Mouse (Mus musculus) heart, postnatal 36 days (tissue): Measurements from ENCODE around the gene Trim29. TPM values are rescaled to one million over a fixed set of nuclear protein-coding genes. Genes with fewer than 3 reads are reported as not detected.

Source experiments
- DNase-seq, 2 experiments: peaks; one replicate each; pipeline ENCODE4 v3.0.0; 2021 to 2022
- intact Hi-C: fragments of 180-260 bp; cut with DNase I; formaldehyde crosslinking; loops from one replicate; pipeline ENCODE4 v1.15.1; 2025
- total RNA-seq, 2 experiments: library from RNA; stranded (reverse); gene quantifications; 2 replicates each; pipeline ENCODE4 v1.2.3; 2021

The Trim29 gene
- under 1 TPM in 1 of 2 experiments, not detected in 1; 0.11 TPM for total RNA-seq

DNA sequence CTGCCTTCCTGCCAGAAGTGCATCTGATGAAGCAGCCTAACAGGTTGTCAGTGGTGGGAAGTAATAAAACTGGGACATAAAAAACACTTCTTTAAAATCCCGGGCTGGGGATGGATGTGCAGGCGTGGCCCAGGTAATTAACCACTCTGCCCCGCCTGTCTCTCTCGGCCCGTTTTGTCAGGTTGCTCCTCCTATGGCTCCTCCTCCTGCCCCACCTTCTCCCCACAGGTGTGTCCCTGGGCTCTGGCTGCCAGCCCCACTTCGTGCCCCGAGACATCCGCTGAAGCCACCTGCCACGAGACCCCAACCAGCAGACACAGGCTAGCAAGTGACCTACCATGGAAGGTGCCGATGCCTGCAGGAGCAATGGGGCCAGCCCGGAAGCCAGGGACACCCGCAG, at the start of gene Trim29:
TSS of gene Trim29 (plus strand) at position 311 of the 400 bp plus-strand sequence.
- DNase-seq, result no peak
- intact Hi-C loops, result no loop called here

- intact Hi-C loops, result no loop called here
- DNase-seq, result no peak
Observed at GRCm38 (mm10) chr9:43261124-43261907, 49.3 kb upstream of the Trim29 start.

DNA sequence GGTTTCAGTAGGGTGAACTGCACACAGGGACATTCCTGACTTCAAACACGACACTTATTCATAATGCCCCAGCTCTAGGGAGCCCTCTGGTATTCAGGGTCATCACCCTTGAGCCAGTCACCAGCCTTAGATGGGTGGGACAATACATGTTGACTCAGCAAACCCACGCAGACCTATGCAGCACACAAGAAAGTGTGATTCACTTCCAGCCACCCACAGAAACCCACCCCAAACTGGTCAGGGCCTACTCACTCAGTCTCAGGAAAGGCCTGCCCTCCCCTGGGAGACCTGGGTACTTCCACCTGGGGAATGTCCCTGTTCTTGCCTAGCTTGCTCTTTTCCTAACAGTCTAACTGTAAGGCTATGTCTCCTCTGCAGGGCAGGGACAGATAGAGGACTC, 48.7 kb upstream of the Trim29 start:
- DNase-seq, result no peak
- intact Hi-C loops, result no loop called here

DNA sequence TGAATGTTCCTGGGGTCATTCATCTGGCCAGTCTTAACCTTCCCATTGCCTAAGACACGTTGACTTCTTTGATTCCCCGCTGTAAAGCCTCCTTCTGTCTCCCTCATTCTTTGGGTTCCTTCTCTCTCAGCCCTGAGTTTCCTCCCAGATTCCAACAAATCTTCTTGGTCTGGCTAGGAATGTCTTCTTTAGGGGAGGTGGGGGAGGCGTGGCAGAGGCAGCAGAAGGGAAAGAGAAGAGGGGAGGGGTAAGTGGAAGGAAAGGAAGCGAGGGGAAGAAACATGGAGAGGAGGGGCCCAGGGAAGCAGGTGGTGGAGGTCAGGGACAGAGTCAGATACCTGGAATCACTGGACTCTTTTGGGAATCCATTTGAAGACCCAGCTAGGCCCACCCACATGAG, 48.3 kb upstream of the Trim29 start:
- DNase-seq, result no peak
- intact Hi-C loops, result no loop called here

DNA sequence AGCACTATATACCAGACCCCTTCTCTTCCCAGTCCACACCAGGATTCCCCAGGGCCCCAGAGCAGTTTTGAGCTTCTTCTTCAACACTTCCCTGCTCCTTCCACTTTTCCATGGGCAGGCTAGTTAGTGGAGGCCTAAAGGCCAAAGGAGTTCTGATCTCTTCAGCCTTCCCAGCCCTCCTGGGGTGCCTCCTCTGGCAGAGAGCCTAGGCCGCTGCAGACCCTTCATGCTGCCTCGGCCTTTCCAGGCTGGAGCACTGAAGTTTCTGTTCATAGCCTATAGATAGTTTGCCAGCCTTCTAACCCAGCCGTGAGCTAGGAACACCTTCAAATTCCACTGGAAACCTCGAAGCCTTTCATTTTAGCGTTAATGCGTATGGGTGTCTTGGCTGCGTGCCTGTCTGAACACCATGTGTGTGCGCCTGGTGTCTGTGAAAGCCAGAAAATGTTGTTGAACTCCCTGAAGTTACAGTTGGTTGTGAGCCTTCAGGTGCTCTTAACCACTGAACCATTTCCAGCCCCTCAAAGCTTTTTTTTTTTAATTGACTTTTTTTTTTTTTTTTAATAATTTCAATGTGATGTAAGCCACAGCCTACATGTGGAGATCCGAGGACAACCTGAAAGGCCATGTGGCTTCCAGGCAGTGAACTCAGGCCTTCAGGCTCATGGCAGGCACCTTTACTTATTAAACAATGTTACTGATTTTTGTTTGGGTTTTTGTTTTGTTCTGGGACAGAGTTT, 47.7 kb upstream of the Trim29 start:
- intact Hi-C loops, result no loop called here
- DNase-seq, result no peak

DNA sequence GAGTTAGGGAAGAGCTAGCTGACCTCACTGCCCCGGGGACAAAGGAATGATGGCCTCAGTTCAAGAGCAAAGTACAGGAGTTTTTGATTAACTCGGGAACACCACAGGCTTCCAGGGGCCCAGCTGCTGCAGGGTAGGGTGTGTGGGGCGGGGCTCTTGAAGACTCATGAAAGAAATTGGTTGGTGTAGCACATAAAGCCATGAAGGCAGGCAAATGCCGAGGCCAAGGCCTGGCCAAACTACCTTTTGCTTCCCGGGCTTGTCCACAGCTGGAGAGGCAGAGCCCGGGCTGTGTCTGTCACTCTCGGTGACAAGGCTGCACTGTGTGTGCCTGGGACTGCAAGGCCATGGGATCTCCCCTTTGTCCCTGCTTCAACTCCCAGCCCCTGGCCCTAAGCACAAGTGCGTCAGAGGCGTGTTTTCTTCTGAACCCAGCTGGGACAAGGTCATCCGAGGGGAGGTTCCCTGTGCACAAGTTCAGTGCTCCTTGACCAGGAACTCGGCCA, 46.6 kb upstream of the Trim29 start:
- intact Hi-C loops, result no loop called here
- peak; percentile 56 to 66 for DNase-seq

DNA sequence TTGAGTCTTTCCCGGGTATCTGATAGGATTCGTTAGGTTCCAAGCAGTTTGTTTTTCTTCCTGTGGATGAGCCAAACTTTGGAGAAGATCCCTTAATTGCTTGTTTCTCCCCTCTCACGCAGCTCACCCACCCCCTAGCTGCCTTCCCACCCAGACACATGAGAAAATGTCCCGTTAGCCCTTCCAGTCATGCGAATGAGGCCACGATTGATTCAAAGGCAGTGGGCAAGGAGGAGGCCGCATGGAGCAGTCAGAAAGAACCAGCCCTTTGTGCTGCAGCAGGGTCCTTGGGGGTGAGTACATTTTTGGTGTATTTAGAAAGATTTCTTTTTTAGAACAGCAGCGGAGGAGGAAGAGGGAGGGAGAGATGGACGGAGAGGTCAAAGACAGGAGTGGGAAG, 45.5 kb upstream of the Trim29 start:
- no peak for DNase-seq

DNA sequence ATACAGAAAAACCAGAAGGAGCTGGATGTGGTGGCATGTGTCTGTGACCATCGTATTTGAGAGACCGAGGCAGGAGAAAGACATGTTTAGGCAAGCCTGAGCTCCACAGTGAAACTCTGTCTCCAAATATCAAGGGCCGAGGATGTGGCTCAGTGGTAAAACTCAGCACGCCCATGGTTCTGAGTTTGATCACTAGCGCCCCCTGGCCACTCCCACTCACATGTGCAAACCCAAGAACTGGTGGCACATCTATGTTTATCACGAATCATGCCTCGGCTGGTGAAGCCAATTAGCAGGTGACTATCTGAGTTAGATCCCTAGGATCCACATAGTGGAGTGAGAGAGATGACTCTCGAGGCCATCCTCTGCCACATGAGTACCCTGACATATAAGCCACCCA, 43.3 kb upstream of the Trim29 start:
- DNase-seq, result peak in 1 of 2 experiments; percentile 51

More for the DNA sequence above, 45.5 kb upstream of the Trim29 start:
- intact Hi-C loops, result loop anchor here (5.0 kb wide), 1 partner anchor 43 kb away; no protein-coding TSS in a partner anchor

GRCm38 (mm10) chr9:43269166-43269565, 41.5 kb upstream of the Trim29 start:
- intact Hi-C loops, result loop anchor here (5.0 kb wide), 1 partner anchor 47 kb away; no protein-coding TSS in a partner anchor
- DNase-seq, result no peak

More for the DNA sequence above, 43.3 kb upstream of the Trim29 start:
- intact Hi-C loops, result loop anchor here (5.0 kb wide), 1 partner anchor 45 kb away; no protein-coding TSS in a partner anchor

- DNase-seq, result no peak
- intact Hi-C loops, result no loop called here
Observed at GRCm38 (mm10) chr9:43270723-43271252, 39.9 kb upstream of the Trim29 start.

DNA sequence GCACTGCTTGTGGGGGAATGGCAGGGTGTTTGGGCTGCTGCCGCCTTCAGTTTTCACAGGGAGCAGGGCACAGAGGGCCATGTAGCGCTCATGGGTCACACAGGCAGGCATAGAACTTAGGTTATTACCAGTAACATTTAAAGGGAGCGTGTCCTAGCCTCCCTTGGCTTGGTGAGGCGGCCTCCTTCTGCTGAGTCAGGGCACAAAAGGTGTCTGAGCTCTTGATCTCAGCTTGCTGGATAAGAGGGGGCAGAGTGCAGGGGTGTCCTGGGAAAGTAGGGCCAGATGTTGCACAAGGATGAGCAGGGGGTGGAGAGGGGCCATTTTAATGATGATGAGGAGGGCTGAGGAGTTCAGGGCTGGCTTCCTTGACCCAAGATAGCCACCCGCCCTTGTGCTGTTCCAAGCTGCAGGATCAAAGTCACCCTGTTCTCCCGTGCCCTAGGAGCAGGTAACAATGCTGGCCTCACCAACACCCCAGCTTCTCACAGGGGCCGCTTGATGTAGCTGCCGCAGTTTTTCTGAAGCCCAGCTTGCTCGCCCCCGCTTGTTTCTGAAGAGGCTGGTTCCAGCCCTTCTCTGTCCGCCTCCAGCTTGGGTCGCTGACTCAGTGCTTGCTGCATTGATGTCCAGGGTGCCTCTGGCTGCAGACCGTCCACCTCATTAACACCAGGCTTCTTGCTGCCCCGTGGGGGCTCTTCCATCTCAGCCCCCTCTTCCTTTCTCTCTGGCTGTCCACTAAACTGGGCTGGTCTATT, 38.7 kb upstream of the Trim29 start:
- DNase-seq, result no peak

GRCm38 (mm10) chr9:43273735-43274134, 36.9 kb upstream of the Trim29 start:
- intact Hi-C loops, result no loop called here
- DNase-seq, result peak in 1 of 2 experiments; percentile 44

More for the DNA sequence above, 38.7 kb upstream of the Trim29 start:
- intact Hi-C loops, result no loop called here

DNA sequence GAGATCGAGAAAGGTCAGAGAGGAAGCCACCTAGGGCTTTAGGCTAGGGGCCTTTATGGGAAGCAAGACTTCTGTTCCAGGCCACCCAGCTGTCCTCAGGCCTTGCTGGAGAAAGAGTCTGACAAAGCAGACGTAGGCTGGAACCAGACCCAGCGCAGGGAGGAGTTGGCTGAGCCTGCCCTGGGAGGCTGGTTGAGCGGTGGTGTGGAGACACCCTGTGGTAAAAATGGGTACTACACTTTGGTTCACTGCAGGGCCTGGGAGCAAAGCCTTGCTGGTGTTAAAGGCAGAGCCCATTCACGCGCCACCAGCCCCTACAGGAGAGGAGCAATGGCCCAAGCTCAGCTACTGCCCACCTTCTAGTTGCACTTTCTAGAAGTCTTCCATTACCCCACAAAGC, 26.4 kb upstream of the Trim29 start:
- intact Hi-C loops, result loop anchor here (1.0 kb wide), 2 partner anchors 63 to 142 kb away; no protein-coding TSS in a partner anchor

DNA sequence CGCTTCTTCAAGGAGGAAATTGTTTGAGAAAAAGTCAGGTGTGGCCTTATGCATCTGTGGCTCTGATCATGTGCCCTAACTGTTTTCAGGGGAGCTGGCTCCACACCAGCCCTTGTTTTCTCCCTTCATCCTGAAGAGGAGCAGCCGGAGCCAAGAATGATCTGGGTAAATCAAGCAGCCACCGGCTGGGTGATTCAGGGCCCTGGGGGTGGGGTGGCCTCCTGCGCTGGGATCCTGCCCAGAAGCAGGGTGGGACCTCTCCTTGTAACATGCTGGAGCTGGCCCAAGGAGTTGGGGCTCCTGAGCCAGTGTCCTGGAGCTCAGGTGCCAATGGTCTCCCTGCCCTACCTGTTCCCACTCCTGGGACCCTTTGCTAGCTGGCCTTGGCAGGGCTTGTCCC, 25.4 kb upstream of the Trim29 start:
- intact Hi-C loops, result loop anchor here (5.0 kb wide), 1 partner anchor 283 kb away; no protein-coding TSS in a partner anchor
- DNase-seq, result no peak

More for the DNA sequence above, 26.4 kb upstream of the Trim29 start:
- peak; percentile 83 for DNase-seq

- intact Hi-C loops, result loop anchor here (5.0 kb wide), 1 partner anchor 285 kb away; no protein-coding TSS in a partner anchor
- DNase-seq, result peak; percentile 64 to 76
Observed at GRCm38 (mm10) chr9:43286870-43287269, 23.8 kb upstream of the Trim29 start.

DNA sequence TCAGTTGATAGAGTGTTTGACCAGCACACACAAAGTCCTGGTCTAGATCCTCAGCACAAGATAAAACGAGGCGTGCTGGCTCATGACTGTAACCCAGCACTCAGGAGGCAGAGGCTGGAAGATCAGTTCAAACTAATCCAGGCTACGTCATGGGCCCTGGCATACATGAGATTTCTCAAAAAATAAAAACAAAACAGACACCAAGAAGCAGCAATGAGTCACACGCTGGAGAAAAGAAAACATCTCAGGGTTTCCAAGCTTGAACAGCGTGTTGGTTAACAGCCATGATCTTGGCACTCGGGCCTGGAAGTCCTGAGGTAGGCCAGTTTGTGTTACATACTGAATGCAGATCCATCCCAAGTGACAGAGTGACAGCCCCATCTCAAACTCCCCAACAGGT, 17.6 kb upstream of the Trim29 start:
- no peak for DNase-seq
- intact Hi-C loops, result no loop called here

DNA sequence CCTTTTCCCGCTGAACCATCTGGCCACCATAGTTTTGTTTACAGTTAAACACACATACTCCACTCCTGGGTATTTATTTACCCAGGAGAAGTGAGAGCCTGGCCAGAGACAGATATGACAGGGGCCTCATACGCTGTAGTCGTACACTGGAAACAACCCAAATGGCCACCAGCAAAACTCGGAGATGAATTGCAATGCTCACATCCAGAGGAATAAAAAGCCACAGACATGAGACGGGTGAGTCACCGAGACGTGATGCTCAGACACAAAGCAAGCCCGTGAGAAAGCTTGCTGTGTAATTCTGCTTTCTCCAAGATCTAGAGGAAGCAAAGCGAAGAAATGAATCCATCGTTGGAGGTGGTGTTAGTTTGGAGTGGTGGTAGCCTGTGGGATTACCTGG, 10.3 kb upstream of the Trim29 start:
- intact Hi-C loops, result no loop called here
- no peak for DNase-seq

GRCm38 (mm10) chr9:43302989-43303388, 7.7 kb upstream of the Trim29 start:
- intact Hi-C loops, result no loop called here
- DNase-seq, result no peak

GRCm38 (mm10) chr9:43305882-43306281, 4.8 kb upstream of the Trim29 start:
- DNase-seq, result no peak
- intact Hi-C loops, result no loop called here
